Mouse (Mus musculus) layer of hippocampus, postnatal 14 days (tissue): ENCODE measurements around the gene Fgf22. TPM values are rescaled to one million over a fixed set of nuclear protein-coding genes. Genes with fewer than 3 reads are reported as not detected.

Experiments used
- total RNA-seq, 2 experiments: library from RNA; stranded (reverse); gene quantifications; 2 replicates each; pipeline ENCODE4 v1.2.3; 2021

Fgf22 gene
- total RNA-seq, 2 experiments from 2014 or later = 0.88 to 1.7 TPM

Other genes with a start within 250 kb of the Fgf22 start
- 1 to 10 TPM; 5.2 to 8.5 TPM for gene Plpp2, start 221.3 kb upstream of the Fgf22 start, total RNA-seq
- 10 to 100 TPM; 51.5 to 52.8 TPM for gene Mier2, start 199.9 kb upstream of the Fgf22 start, total RNA-seq
- not detected for gene Theg, start 167.7 kb upstream of the Fgf22 start, total RNA-seq
- 1 to 10 TPM; 6.5 to 8.3 TPM for gene C2cd4c, start 141.1 kb upstream of the Fgf22 start, total RNA-seq
- 10 to 100 TPM; 42.7 to 44.5 TPM for gene Shc2, start 117.2 kb upstream of the Fgf22 start, total RNA-seq
- gene Odf3l2, start 109.3 kb upstream of the Fgf22 start, total RNA-seq = under 1 TPM; 0.52 to 0.53 TPM
- under 1 TPM in 1 of 2 experiments, not detected in 1; 0.37 TPM for gene Madcam1, start 90.5 kb upstream of the Fgf22 start, total RNA-seq
- gene Tpgs1, start 85.7 kb upstream of the Fgf22 start, total RNA-seq = 10 to 100 TPM; 72.3 to 73.2 TPM
- gene Cdc34, start 72.9 kb upstream of the Fgf22 start, total RNA-seq = 10 to 100 TPM; 60.9 to 68.5 TPM
- 1 to 10 TPM; 1.7 to 1.9 TPM for gene Gzmm, start 66.1 kb upstream of the Fgf22 start, total RNA-seq
- 100 to 1,000 TPM; 695 to 807 TPM for gene Bsg, start 50.6 kb upstream of the Fgf22 start, total RNA-seq
- 10 to 100 TPM; 89.2 to 96.6 TPM for gene Hcn2, start 38.4 kb upstream of the Fgf22 start, total RNA-seq
- 10 to 100 TPM; 45.3 to 49.0 TPM for gene Polrmt, start 8.5 kb upstream of the Fgf22 start, total RNA-seq
- gene Rnf126, start 11.9 kb downstream of the Fgf22 start, total RNA-seq = 10 to 100 TPM; 86.1 to 90.5 TPM
- 1 to 10 TPM; 1.2 to 2.4 TPM for gene Fstl3, start 22.2 kb downstream of the Fgf22 start, total RNA-seq
- gene Prss57, start 35.9 kb downstream of the Fgf22 start, total RNA-seq = under 1 TPM in 1 of 2 experiments, not detected in 1; 0.16 TPM
- 100 to 1,000 TPM; 356 to 379 TPM for gene Palm, start 38.5 kb downstream of the Fgf22 start, total RNA-seq
- gene Misp, start 65.9 kb downstream of the Fgf22 start, total RNA-seq = under 1 TPM; 0.26 to 0.53 TPM
- gene Ptbp1, start 99.4 kb downstream of the Fgf22 start, total RNA-seq = 10 to 100 TPM; 62.9 to 70.2 TPM
- 1 to 10 TPM; 2.3 to 3.0 TPM for gene Prtn3, start 119.4 kb downstream of the Fgf22 start, total RNA-seq
- 10 to 100 TPM; 53.5 to 57.7 TPM for gene Plppr3, start 119.6 kb downstream of the Fgf22 start, total RNA-seq
- not detected for gene Elane, start 131.2 kb downstream of the Fgf22 start, total RNA-seq
- not detected for gene Cfd, start 135.8 kb downstream of the Fgf22 start, total RNA-seq
- gene Med16, start 153.8 kb downstream of the Fgf22 start, total RNA-seq = 10 to 100 TPM; 48.8 to 51.9 TPM
- gene Gm26602, start 155.8 kb downstream of the Fgf22 start, total RNA-seq = not detected
- 1 to 10 TPM; 5.0 to 8.9 TPM for gene Kiss1r, start 161.9 kb downstream of the Fgf22 start, total RNA-seq
- gene R3hdm4, start 166.1 kb downstream of the Fgf22 start, total RNA-seq = 100 to 1,000 TPM; 424 to 430 TPM
- 1 to 10 TPM; 4.5 to 6.4 TPM for gene Arid3a, start 172.0 kb downstream of the Fgf22 start, total RNA-seq
- 10 to 100 TPM; 35.5 to 40.8 TPM for gene Wdr18, start 205.1 kb downstream of the Fgf22 start, total RNA-seq
- gene Grin3b, start 215.6 kb downstream of the Fgf22 start, total RNA-seq = under 1 TPM; 0.12 to 0.21 TPM
- 100 to 1,000 TPM; 135 to 144 TPM for gene Tmem259, start 229.3 kb downstream of the Fgf22 start, total RNA-seq
- gene Cnn2, start 233.5 kb downstream of the Fgf22 start, total RNA-seq = 1 to 10 TPM; 7.5 to 9.3 TPM
- 10 to 100 TPM in 1 of 2 experiments, 1 to 10 TPM in 1; 9.8 to 10.5 TPM for gene Abca7, start 241.4 kb downstream of the Fgf22 start, total RNA-seq